Mouse (Mus musculus) activated CD4-positive, CD25-positive, alpha-beta regulatory T cell (primary cell): ENCODE data around the gene Rsc1a1. TPM values are rescaled to one million over a fixed set of nuclear protein-coding genes. Genes with fewer than 3 reads are reported as not detected.

Experiments
- polyA plus RNA-seq, 2 experiments: library from polyadenylated mRNA; unstranded; fragments of 100-300 nt; shearing (Covaris generic); gene quantifications; one replicate each; pipeline ENCODE4 v1.2.1; 2017

The Rsc1a1 gene
- polyA plus RNA-seq: not detected

DNA sequence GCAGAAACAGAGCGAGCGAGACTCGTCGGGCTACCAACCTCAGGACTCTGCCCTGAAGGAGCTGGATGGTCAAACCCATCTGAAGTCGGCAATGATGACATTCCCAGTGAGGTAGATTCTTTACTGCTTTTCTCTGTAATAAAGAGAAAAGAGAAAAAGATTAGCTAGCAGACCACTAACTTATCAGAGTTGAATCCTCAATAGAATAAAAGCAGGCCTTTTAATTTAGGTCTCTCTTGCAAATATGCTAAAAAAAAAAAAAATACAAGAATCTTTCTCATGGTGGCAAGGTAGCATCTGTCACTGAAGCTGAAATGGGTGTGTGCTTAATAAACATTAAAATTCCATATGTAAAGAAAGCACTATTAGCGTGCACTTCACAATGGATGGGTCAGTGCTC lies at the start of gene Rsc1a1:
Gene Rsc1a1, minus strand, starts transcription at position 101 of the 400 bp plus-strand sequence.

GRCm38 (mm10) chr4:141722731-141723672 lies 37.6 kb upstream of the Rsc1a1 start, which contains the start of gene Ddi2:
Ddi2 (minus strand) TSS chr4:141723419.

DNA sequence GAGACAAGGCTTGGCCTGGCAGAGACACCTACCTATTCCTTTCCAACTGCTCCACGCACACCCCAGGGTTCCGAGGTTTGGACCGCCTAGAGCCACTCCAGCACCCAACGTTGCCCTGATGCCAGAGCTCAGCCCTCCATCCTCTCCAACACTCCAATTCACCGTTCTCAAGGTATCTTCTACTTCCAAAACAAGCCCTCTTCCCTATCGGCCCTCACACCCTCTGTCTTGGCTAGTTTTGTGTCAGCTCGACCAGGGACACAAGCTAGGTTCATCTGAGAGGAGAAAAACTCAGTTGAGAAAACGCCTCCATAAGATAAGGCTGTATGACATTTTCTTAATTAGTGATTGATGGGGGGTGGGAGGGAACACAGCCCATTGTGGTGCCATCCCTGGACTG lies 20.6 kb downstream of the Rsc1a1 start, which contains the start of gene Plekhm2:
Gene Plekhm2, minus strand, starts transcription at position 101 of the 400 bp plus-strand sequence.

Other genes starting within 250 kb of the Rsc1a1 start
- not detected for gene Srarp, start 249.5 kb downstream of the Rsc1a1 start, polyA plus RNA-seq
- 10 to 100 TPM; 28.4 to 33.1 TPM for gene Zbtb17, start 240.9 kb downstream of the Rsc1a1 start, polyA plus RNA-seq
- gene Spen, start 147.0 kb downstream of the Rsc1a1 start, polyA plus RNA-seq: 10 to 100 TPM; 24.7 to 34.4 TPM
- under 1 TPM in 1 of 2 experiments, not detected in 1; 0.44 TPM for gene Fblim1, start 79.5 kb downstream of the Rsc1a1 start, polyA plus RNA-seq
- gene Tmem82, start 67.0 kb downstream of the Rsc1a1 start, polyA plus RNA-seq: under 1 TPM; 0.32 to 0.37 TPM
- not detected for gene Slc25a34, start 61.8 kb downstream of the Rsc1a1 start, polyA plus RNA-seq
- gene Plekhm2, start 20.7 kb downstream of the Rsc1a1 start, polyA plus RNA-seq: 1 to 10 TPM; 8.9 to 9.8 TPM
- gene Ddi2, start 37.8 kb upstream of the Rsc1a1 start, polyA plus RNA-seq: 10 to 100 TPM; 18.6 to 24.4 TPM
- under 1 TPM in 1 of 2 experiments, not detected in 1; 0.25 TPM for gene Agmat, start 61.1 kb upstream of the Rsc1a1 start, polyA plus RNA-seq
- 1 to 10 TPM; 3.4 TPM for gene Dnajc16, start 105.3 kb upstream of the Rsc1a1 start, polyA plus RNA-seq
- 10 to 100 TPM in 1 of 2 experiments, 1 to 10 TPM in 1; 7.2 to 12.6 TPM for gene Casp9, start 108.0 kb upstream of the Rsc1a1 start, polyA plus RNA-seq
- gene Cela2a, start 140.6 kb upstream of the Rsc1a1 start, polyA plus RNA-seq: under 1 TPM in 1 of 2 experiments, not detected in 1; 0.59 TPM
- gene Ctrc, start 160.8 kb upstream of the Rsc1a1 start, polyA plus RNA-seq: not detected
- gene Efhd2, start 189.3 kb upstream of the Rsc1a1 start, polyA plus RNA-seq: 100 to 1,000 TPM; 100 to 149 TPM